Mouse (Mus musculus) heart, embryonic 14.5 days (tissue): Measurements from ENCODE around the gene Olfr957. TPM values are rescaled to one million over a fixed set of nuclear protein-coding genes. Genes with fewer than 3 reads are reported as not detected.

Source experiments
- ATAC-seq: fragments of 200-750 bp; cut with Nextera tagmentation; 2 replicates; pipeline ENCODE4 v1.8.0; 2017; ENCODE audit warnings: low read depth, moderate TSS enrichment; ENCODE audit not compliant: insufficient number of reproducible peaks, insufficient read depth, low FRiP score
- H3K27ac ChIP-seq, 2 experiments: fragments of 200-500 bp in 1 of 2; fragments of 300-500 bp in 1 of 2; sonication (generic) in 1 of 2; replicated peaks in 1 of 2; 2 replicates each; pipeline ENCODE4 v1.5.1; 2012 to 2014; ENCODE audit warnings: low read depth in 2 of 2, low read length in 2 of 2, control low read depth in 1 of 2, mild to moderate bottlenecking in 1 of 2, mixed read lengths in 1 of 2; ENCODE audit not compliant: control insufficient read depth in 1 of 2, insufficient read depth in 1 of 2
- H3K27me3 ChIP-seq: fragments of 300-500 bp; sonication (generic); 2 replicates; pipeline ENCODE4 v1.6.1; 2014; ENCODE audit warnings: mild to moderate bottlenecking, low read length, control low read depth; ENCODE audit not compliant: control insufficient read depth, insufficient read depth
- H3K36me3 ChIP-seq: fragments of 300-500 bp; sonication (generic); 2 replicates; pipeline ENCODE4 v1.6.1; 2014; ENCODE audit warnings: mild to moderate bottlenecking, control low read depth, low read length, mixed read lengths; ENCODE audit not compliant: control insufficient read depth, insufficient read depth
- H3K4me1 ChIP-seq, 2 experiments: fragments of 200-500 bp in 1 of 2; fragments of 300-500 bp in 1 of 2; sonication (generic) in 1 of 2; 2 replicates each; pipeline ENCODE4 v1.6.1; 2012 to 2014; ENCODE audit warnings: low read length in 2 of 2, control low read depth in 1 of 2, mixed read lengths in 1 of 2; ENCODE audit not compliant: control insufficient read depth in 2 of 2, insufficient read depth in 2 of 2
- H3K4me2 ChIP-seq: fragments of 300-500 bp; sonication (generic); 2 replicates; pipeline ENCODE4 v1.6.1; 2014; ENCODE audit warnings: mild to moderate bottlenecking, low read length
- H3K4me3 ChIP-seq, 2 experiments: fragments of 200-500 bp in 1 of 2; fragments of 300-500 bp in 1 of 2; sonication (generic) in 1 of 2; 2 replicates each; pipeline ENCODE4 v1.5.1; 2012 to 2014; ENCODE audit warnings: low read length in 2 of 2, mild to moderate bottlenecking in 2 of 2, control low read depth in 1 of 2, low read depth in 1 of 2, moderate library complexity in 1 of 2; ENCODE audit not compliant: control insufficient read depth in 1 of 2, insufficient read depth in 1 of 2
- H3K9ac ChIP-seq: fragments of 300-500 bp; sonication (generic); 2 replicates; pipeline ENCODE4 v1.6.1; 2014; ENCODE audit warnings: mild to moderate bottlenecking, low read length
- H3K9me3 ChIP-seq: fragments of 300-500 bp; sonication (generic); 2 replicates; pipeline ENCODE4 v1.6.1; 2016; ENCODE audit warnings: low read length, control low read depth; ENCODE audit not compliant: control insufficient read depth
- WGBS: fragments of 180-500 bp; shearing (Covaris S2); extraction: QIAGEN DNeasy Blood & Tissue Kit; methylation state at CpG from one replicate; pipeline ENCODE4 v1.1.7; 2014; 5-methylcytosine and 5-hydroxymethylcytosine counted together
- polyA plus RNA-seq: library from polyadenylated mRNA; unstranded; fragments of >200 nt; fragmentation: Nextera tagmentation; extraction: Ambion mirVana; gene quantifications from 2 replicates; pipeline ENCODE4 v1.2.1, GENCODE M21; 2014

Olfr957 gene
- polyA plus RNA-seq, 1 experiment from 2014 or later: not detected

GRCm38 (mm10) chr9:39509412-39509811 is 6.2 kb downstream of the Olfr957 start:
- Histone ChIP-seq H3K4me3 (no peak overlapping the region), H3K9me3 (no peaks in the 10 kb centered on the region), H3K9ac (no peak overlapping the region), H3K4me1 (no peaks in the 10 kb centered on the region), H3K4me2 (no peak overlapping the region), H3K27ac (no peak overlapping the region), H3K27me3 (no peaks in the 10 kb centered on the region), H3K36me3 (no peaks in the 10 kb centered on the region)
- no peak for ATAC-seq
- WGBS: 72% methylated on average over 9 of the region's 9 CpGs

- ATAC-seq: no peak
- Histone ChIP-seq H3K27me3 (no peaks in the 10 kb centered on the region), H3K36me3 (no peaks in the 10 kb centered on the region), H3K4me2 (no peak overlapping the region), H3K27ac (no peak overlapping the region), H3K9ac (no peak overlapping the region), H3K4me3 (no peak overlapping the region), H3K4me1 (no peaks in the 10 kb centered on the region), H3K9me3 (no peaks in the 10 kb centered on the region)
- WGBS: 10% methylated on average over 6 of the region's 6 CpGs
These were observed 6.6 kb downstream of the Olfr957 start for GRCm38 (mm10) chr9:39508998-39509397.

DNA sequence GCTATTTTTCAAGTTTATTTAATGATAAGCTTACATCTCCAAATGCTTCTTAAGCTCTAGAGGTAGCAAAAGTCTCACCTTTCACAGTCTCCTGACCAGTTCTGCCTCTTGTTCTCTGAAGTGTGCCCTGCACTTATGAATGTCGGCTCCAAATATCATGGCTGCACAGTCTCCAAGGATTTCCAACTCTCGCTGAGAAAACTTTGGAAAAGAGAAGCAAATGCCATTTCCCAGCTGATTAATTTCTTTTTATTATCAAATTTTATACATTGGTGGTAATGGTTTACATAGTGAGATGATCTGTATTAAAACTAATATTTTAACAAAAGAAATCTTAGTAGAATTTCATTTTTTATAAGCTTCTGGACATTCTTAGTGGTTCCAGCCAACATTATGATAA is 21.7 kb downstream of the Olfr957 start, which contains the start of gene Olfr44:
Olfr44 (minus strand) TSS at position 101 of the 400 bp plus-strand sequence.
- H3K4me2 ChIP-seq: no peak within 1 kb of the TSS
- H3K36me3 ChIP-seq: no peaks in the 10 kb centered on the region
- no peaks in the 10 kb centered on the region for H3K9me3 ChIP-seq
- no peaks in the 10 kb centered on the region for H3K27me3 ChIP-seq
- no peak within 1 kb of the TSS for H3K4me3 ChIP-seq
- no peaks in the 10 kb centered on the region for H3K4me1 ChIP-seq
- 75% methylated on average over 2 of the region's 2 CpGs for WGBS
- no peak within 1 kb of the TSS for H3K27ac ChIP-seq
- H3K9ac ChIP-seq: no peak within 1 kb of the TSS
- ATAC-seq: no peak

- Histone ChIP-seq H3K9ac (no peak within 1 kb of the TSS), H3K27ac (no peak within 1 kb of the TSS), H3K9me3 (no peaks in the 10 kb centered on the region), H3K4me1 (no peaks in the 10 kb centered on the region), H3K4me2 (no peak within 1 kb of the TSS), H3K36me3 (no peaks in the 10 kb centered on the region), H3K27me3 (no peaks in the 10 kb centered on the region), H3K4me3 (no peak within 1 kb of the TSS)
- WGBS: 44% methylated on average over 1 of the region's 1 CpGs
- no peak for ATAC-seq
These were observed 43.8 kb downstream of the Olfr957 start, which contains the start of gene Olfr955 for GRCm38 (mm10) chr9:39471844-39472243. TSS of gene Olfr955 (minus strand) at chr9:39471944.

Other genes with a start within 250 kb of the Olfr957 start
- not detected in 2 replicates for gene Olfr945, start 239.0 kb downstream of the Olfr957 start, polyA plus RNA-seq
- gene Olfr948, start 189.8 kb downstream of the Olfr957 start, polyA plus RNA-seq: not detected in 2 replicates
- not detected in 2 replicates for gene Olfr951, start 128.4 kb downstream of the Olfr957 start, polyA plus RNA-seq
- gene Olfr952, start 88.7 kb downstream of the Olfr957 start, polyA plus RNA-seq: not detected in 2 replicates
- gene Olfr954, start 59.1 kb downstream of the Olfr957 start, polyA plus RNA-seq: not detected in 2 replicates
- not detected in 2 replicates for gene Olfr955, start 43.9 kb downstream of the Olfr957 start, polyA plus RNA-seq
- gene Olfr44, start 21.8 kb downstream of the Olfr957 start, polyA plus RNA-seq: not detected in 2 replicates
- gene Olfr958, start 38.2 kb upstream of the Olfr957 start, polyA plus RNA-seq: not detected in 2 replicates
- gene Olfr959, start 59.8 kb upstream of the Olfr957 start, polyA plus RNA-seq: not detected in 2 replicates
- 9.2 and 9.6 TPM in 2 replicates for gene AW551984, start 88.6 kb upstream of the Olfr957 start, polyA plus RNA-seq
- gene Olfr148, start 94.8 kb upstream of the Olfr957 start, polyA plus RNA-seq: not detected in 2 replicates
- not detected in 2 replicates for gene Olfr960, start 105.6 kb upstream of the Olfr957 start, polyA plus RNA-seq
- not detected in 2 replicates for gene Olfr961, start 129.3 kb upstream of the Olfr957 start, polyA plus RNA-seq
- not detected in 2 replicates for gene Olfr963, start 151.4 kb upstream of the Olfr957 start, polyA plus RNA-seq
- not detected in 2 replicates for gene Olfr149, start 191.3 kb upstream of the Olfr957 start, polyA plus RNA-seq
- gene Olfr965, start 195.5 kb upstream of the Olfr957 start, polyA plus RNA-seq: not detected in 2 replicates
- gene Olfr150, start 215.2 kb upstream of the Olfr957 start, polyA plus RNA-seq: not detected in 2 replicates
- gene Olfr967, start 230.4 kb upstream of the Olfr957 start, polyA plus RNA-seq: not detected in 2 replicates